Mouse (Mus musculus) olfactory bulb, adult 2 months (tissue): ENCODE measurements at regions not wholly inside any gene's neighbourhood (a gene's known extent, or its start where the extent isn't known, plus 50 kb on each side); places are given as distances from the start of the nearest gene placed in this dataset.
A peak's percentile ranks its signal among the peaks of the same experiment; 100 is the strongest.

ENCODE experiments used
- H3K27ac ChIP-seq: fragments of 200-500 bp; 2 replicates; pipeline ENCODE4 v1.5.1; 2012; ENCODE audit warnings: low read depth, low read length; ENCODE audit not compliant: insufficient read depth
- H3K4me1 ChIP-seq: fragments of 200-500 bp; 2 replicates; pipeline ENCODE4 v1.6.1; 2012; ENCODE audit warnings: low read length; ENCODE audit not compliant: control insufficient read depth, insufficient read depth
- H3K4me3 ChIP-seq: fragments of 200-500 bp; 2 replicates; pipeline ENCODE4 v1.5.1; 2012; ENCODE audit warnings: mild to moderate bottlenecking, low read depth, low read length, moderate library complexity; ENCODE audit not compliant: insufficient read depth
- CTCF ChIP-seq: fragments of 200-500 bp; IDR thresholded peaks from 2 replicates; pipeline ENCODE4 v1.5.1; 2012; ENCODE audit warnings: low read depth, mild to moderate bottlenecking, low read length, moderate library complexity; ENCODE audit not compliant: insufficient read depth
- POLR2A ChIP-seq: fragments of 200-500 bp; IDR thresholded peaks from 2 replicates; pipeline ENCODE4 v1.6.1; 2012; ENCODE audit warnings: mild to moderate bottlenecking, low read depth, low read length, moderate library complexity; ENCODE audit not compliant: insufficient read depth
- whole genome bisulfite sequencing: fragments of 180-500 bp; shearing (Covaris S2); methylation state at CpG from one replicate; pipeline ENCODE4 v1.1.7; 2018; 5-methylcytosine and 5-hydroxymethylcytosine counted together

DNA sequence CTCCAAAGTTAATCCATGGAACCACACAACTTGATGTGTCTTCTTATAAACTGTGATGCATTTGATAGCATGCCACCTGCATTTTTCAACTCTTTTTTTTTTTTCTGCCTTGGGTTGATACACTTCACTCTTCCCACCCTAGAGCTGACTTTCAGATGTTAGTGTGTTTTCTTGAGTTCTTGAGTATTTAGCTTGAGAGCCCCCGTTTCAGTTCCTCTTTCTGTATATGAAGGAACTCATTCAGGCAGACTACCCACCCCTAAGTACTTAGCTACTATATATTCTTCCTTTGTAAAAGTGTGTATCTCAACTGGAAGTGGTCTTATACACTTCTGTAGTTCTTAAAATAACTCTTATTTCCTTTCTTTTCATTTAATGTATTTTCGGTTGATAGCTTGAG, 371.1 kb downstream of the Tns1 start:
- H3K4me3 ChIP-seq = no peak overlapping the region
- 89% methylated on average over 2 of the region's 2 CpGs for WGBS
- no peak overlapping the region for H3K27ac ChIP-seq
- TF ChIP-seq CTCF (no peak), POLR2A (no peak)
- H3K4me1 ChIP-seq = no peaks in the 10 kb centered on the region

DNA sequence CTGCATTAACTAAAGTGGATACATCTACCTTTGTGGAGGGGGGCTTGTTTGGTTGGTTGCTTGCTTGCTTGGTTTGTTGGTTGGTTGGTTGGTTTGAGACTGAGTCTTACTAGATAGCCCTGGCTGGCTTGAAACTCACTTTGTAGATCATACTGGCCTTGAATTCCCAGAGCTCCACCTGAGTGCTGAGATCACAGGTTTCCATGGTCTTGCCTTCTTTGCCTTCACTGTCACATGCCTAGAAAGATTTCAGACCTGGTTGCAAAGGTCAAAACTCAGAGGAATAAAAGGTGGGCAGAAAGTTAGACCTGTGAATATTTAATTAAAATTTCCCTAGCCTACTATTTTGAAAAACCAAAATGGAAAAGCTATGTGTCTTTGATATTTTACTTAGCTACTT, 375.5 kb downstream of the Tns1 start:
- TF ChIP-seq CTCF (no peak), POLR2A (no peak)
- Histone ChIP-seq H3K27ac (no peak overlapping the region), H3K4me3 (no peak overlapping the region), H3K4me1 (peaks cover 6% of the 10 kb centered on the region)

DNA sequence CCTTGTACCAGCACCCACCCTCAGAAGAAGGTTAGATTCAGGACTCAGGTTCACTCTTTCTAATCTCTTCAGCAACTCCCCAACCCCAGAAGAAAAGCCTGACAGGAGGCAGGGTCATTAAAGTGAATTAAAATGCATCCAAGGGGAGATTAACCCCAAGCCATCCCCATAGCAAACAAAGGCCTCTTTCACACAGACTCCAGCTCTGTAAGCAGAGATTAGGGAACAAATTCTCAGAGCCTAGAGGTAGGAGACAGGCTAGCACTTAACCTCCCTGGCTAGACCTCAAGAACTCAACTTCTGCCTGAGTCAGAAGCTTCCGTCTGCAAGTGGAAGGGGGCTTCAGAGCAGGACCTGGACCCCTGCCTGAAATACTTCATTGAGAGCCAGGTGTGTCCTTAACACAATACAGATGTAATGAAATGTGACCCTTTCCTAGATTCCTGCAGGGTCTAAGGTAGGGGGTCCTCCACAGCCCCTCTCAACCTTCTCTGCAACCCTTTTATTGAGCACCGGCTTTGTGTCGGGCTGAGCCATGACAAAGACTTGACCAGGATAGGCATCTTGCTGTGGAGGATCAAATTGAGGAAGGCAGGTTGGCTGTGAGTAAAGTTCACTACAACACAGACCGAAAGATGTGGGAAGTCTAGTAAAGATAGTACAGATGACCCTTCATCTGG, 379.6 kb downstream of the Tns1 start:
- TF ChIP-seq POLR2A (no peak), CTCF (no peak)
- H3K4me3 ChIP-seq = no peak overlapping the region
- H3K27ac ChIP-seq = no peak overlapping the region
- H3K4me1 ChIP-seq = peaks cover 8% of the 10 kb centered on the region
- WGBS = 76% methylated on average over 4 of the region's 4 CpGs

DNA sequence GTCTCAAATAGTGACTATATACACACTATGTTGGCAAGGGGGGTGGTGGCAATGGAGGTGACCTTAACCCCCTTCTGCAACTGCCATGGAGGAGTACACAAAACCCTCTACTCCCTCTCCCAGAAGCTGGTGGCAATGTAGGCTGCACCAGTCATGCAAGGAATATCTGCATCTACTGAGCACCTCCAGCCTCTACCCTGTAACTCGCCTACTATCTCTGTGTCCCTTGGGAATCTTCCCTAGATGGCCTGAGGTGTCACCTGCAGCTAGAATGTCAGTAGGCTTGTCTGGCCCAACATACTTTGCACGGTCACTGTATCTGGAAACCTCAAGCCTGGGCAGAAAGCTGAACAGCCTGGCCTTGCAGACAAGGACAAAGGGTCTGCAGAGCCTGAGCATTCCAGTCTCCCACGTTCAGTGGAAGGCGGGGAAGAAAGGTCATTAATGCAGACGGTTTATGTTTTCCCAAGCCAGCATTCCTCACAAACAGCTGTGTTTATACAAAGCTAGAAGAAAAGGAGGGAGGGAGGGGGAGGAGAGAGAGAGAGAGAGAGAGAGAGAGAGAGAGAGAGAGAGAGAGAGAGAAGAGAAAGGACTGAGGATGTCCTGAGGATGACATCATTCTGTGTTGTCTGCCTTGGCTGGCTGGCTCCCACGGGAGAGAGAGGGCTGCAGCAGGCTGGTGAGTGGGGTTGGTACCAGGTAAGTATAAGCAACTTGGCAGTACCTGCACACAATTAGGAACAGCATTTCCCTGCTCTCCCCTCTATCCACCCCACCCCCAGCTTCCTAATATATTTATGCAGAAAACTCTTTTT, 380.3 kb downstream of the Tns1 start:
- H3K4me1 ChIP-seq = peaks cover 8% of the 10 kb centered on the region
- H3K27ac ChIP-seq = peak overlapping the region; percentile 39; the same call in 1 of the 2 replicates
- H3K4me3 ChIP-seq = no peak overlapping the region
- 19% methylated on average over 6 of the region's 6 CpGs for WGBS
- TF ChIP-seq CTCF (no peak), POLR2A (no peak)

DNA sequence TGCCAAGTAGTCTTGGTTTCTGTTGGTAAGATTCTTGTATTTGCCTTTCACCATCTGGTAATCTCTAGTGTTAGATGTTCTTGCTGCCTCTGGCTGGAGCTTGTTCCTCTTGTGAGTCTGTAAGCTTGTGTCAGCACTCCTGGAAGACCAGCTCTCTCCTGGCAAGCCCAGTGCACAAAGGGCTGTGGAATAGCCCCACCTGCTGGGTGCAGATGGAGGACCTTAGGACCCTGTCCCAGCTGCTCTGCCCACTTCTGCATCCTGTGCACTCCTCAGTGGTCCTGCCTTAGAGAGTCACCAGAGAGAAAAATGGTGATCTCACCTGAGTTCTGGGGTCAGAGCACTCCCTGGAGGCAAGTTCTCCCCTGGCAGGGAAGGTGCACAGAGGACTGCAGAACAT, 387.2 kb downstream of the Tns1 start:
- no peak for TF ChIP-seq CTCF
- no peak for TF ChIP-seq POLR2A
- Histone ChIP-seq H3K4me1 (0 out of 2 replicates have a peak, but pooled peaks cover 3% of the 10 kb centered on the region), H3K27ac (no peak overlapping the region), H3K4me3 (no peak overlapping the region)

DNA sequence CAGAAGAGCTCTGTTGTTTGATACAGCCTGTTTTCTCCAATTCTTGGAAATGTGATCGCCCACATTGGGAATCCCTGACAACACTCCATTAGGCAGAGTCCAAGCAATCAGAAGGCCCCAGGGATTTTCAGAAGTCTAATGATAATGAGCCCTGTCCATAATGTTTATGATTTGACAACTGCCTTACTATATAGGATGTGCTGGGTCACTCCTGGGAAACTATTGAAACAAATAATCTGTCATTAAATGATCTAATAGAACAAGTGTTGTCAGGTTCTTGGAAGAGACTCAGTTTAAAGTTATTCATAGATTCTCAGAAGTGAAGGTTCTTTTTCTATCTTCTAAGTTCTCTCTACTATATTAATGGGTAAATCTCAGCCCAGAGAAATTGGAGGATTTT, 395.9 kb downstream of the Tns1 start:
- Histone ChIP-seq H3K4me1 (no peaks in the 10 kb centered on the region), H3K27ac (no peak overlapping the region), H3K4me3 (no peak overlapping the region)
- TF ChIP-seq CTCF = no peak
- TF ChIP-seq POLR2A = no peak
- 93% methylated on average over 1 of the region's 1 CpGs for WGBS

DNA sequence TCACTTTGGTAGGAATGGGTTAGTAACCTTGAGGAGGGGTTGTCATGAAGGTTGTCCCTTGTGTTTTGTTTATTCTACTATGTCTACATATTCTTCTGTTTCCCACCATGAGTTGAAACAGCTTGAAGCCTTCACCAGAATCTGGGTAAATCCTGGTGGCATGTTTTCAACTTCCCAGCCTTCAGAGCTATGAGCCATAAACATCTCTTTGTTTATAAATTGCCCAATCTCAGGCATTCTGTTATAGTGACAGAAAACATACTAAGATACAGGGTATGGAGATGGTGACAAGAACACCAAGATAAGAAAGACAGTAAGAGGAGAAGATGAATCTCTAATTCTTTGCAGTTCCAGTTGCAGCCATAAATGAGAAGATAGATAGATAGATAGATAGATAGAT, 396.5 kb downstream of the Tns1 start:
- Histone ChIP-seq H3K4me1 (no peaks in the 10 kb centered on the region), H3K27ac (no peak overlapping the region), H3K4me3 (no peak overlapping the region)
- TF ChIP-seq POLR2A (no peak), CTCF (no peak)

DNA sequence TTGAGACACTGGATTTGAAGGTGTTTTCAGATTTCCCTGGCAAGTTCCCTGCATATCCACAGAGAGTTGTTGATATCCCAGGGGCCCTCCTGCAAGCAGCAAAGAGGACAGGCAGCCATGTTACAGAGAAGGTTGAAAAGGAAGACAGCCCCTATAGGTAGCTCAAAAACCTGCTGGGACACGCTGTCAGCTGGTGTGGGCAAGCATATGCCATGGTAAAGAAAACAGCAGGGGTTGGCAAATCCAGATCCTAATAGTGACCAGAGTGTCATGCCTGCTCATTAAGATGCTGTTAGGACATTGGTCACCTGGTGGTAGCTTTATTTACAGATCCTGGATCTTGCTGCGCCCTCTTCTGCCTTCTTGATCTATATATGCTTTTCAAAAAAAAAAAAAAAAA, 397.6 kb downstream of the Tns1 start:
- H3K27ac ChIP-seq = no peak overlapping the region
- 95% methylated on average over 2 of the region's 2 CpGs for WGBS
- TF ChIP-seq POLR2A (no peak), CTCF (no peak)

DNA sequence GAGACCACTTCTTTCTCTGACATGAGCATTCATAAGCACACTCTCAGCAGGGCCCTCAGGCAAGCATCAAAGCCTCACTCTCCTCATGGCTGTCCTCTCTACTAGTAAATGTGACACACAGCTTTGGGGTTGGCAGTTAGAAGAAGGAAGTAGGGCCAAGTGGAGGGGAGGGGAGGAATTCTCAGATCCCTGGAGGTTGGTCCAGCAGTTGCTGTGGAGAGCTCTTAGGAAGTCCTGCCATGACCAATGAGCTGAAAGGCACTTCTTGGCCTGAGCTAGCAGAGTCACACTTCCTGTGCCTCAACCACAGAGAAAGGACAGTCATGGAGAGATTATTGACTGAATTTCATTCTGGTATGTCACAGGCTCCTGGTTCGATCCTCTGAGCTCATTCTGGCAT, 398.8 kb downstream of the Tns1 start:
- TF ChIP-seq POLR2A (no peak), CTCF (no peak)
- Histone ChIP-seq H3K4me3 (no peak overlapping the region), H3K4me1 (no peaks in the 10 kb centered on the region), H3K27ac (no peak overlapping the region)
- WGBS = 100% methylated on average over 1 of the region's 1 CpGs

More for the DNA sequence above, 397.6 kb downstream of the Tns1 start:
- H3K4me1 ChIP-seq = no peaks in the 10 kb centered on the region
- no peak overlapping the region for H3K4me3 ChIP-seq

DNA sequence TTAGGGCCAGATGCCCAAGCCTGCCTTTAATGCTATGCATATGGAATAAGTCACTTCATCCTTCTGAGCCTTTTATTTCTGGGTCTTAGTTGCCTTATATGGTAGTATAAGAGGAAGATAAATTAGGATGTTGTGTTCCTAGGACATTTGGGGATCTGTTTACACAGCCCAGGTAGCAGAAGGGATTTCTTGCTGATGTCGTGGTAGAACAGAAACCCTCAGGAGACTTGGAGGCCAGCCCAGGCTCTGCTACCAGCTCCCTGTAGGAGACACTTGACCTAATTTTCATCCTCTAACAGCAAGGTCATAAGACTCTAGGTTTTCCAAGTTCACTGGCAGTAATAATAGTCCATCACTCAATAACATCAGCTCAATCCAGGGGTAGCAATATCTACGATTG, 399.7 kb downstream of the Tns1 start:
- Histone ChIP-seq H3K4me3 (no peak overlapping the region), H3K27ac (no peak overlapping the region), H3K4me1 (no peaks in the 10 kb centered on the region)
- TF ChIP-seq CTCF = no peak
- no peak for TF ChIP-seq POLR2A
- 64% methylated on average over 2 of the region's 2 CpGs for WGBS
